Mouse (Mus musculus): ENCODE data around the gene Mif. TPM values are rescaled to one million over a fixed set of nuclear protein-coding genes. Genes with fewer than 3 reads are reported as not detected.

The Mif gene
- polyA plus RNA-seq, 1 experiment from 2014 or later, result 1,867 TPM

GRCm38 (mm10) chr10:75880771-75881577 lies 20.9 kb upstream of the Mif start:
- no peak overlapping the region for H3K4me2 ChIP-seq (ENCODE audit: low read depth, low read length)
- H3K27me3 ChIP-seq (ENCODE audit: control insufficient read depth, insufficient read depth, low read length), result no peaks in the 10 kb centered on the region
- ATAC-seq (replicated peaks; ENCODE audit: extremely low read depth, insufficient read depth, low FRiP score), result no peak
- H3K9ac ChIP-seq (ENCODE audit: low read length), result no peak overlapping the region
- no peaks in the 10 kb centered on the region for H3K36me3 ChIP-seq (ENCODE audit: control insufficient read depth, insufficient read depth)
- no peak overlapping the region for H3K4me3 ChIP-seq (ENCODE audit: low read length)
- H3K27ac ChIP-seq (ENCODE audit: low read length), result no peak overlapping the region
- 0 out of 2 replicates have a peak, but pooled peaks cover 4% of the 10 kb centered on the region for H3K4me1 ChIP-seq (ENCODE audit: control insufficient read depth, insufficient read depth, low read length)
- no peaks in the 10 kb centered on the region for H3K9me3 ChIP-seq (replicated peaks; ENCODE audit: control insufficient read depth, low read length)
- 60% methylated on average over 6 of the region's 6 CpGs for WGBS

DNA sequence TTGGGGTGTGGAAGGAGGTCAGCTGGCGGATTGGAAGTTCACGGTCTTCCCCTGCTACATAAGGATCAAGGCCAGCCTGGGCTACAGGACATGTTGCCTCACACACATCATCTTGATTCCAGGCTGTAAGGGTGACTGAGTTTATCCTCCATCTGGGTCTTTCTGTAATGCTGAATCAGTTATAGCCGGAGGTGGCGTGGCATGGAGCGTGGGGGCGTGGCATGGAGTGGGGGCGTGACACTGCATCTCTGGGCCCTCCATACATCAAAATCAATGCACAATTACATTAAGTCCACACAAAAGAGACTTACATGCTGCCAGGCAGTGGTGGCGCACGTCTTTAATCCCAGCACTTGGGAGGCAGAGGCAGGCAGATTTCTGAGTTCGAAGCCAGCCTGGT lies 20.3 kb upstream of the Mif start:
- 92% methylated on average over 10 of the region's 10 CpGs for WGBS
- ATAC-seq (replicated peaks; ENCODE audit: extremely low read depth, insufficient read depth, low FRiP score), result no peak

GRCm38 (mm10) chr10:75878836-75879235 lies 18.8 kb upstream of the Mif start:
- no peaks in the 10 kb centered on the region for H3K36me3 ChIP-seq (ENCODE audit: control insufficient read depth, insufficient read depth)
- 0 out of 2 replicates have a peak, but pooled peaks cover 4% of the 10 kb centered on the region for H3K4me1 ChIP-seq (ENCODE audit: control insufficient read depth, insufficient read depth, low read length)
- no peaks in the 10 kb centered on the region for H3K27me3 ChIP-seq (ENCODE audit: control insufficient read depth, insufficient read depth, low read length)
- no peak overlapping the region for H3K4me3 ChIP-seq (ENCODE audit: low read length)
- no peak overlapping the region for H3K9ac ChIP-seq (ENCODE audit: low read length)
- H3K27ac ChIP-seq (ENCODE audit: low read length), result no peak overlapping the region
- no peak for ATAC-seq (replicated peaks; ENCODE audit: extremely low read depth, insufficient read depth, low FRiP score)
- 71% methylated on average over 3 of the region's 3 CpGs for WGBS
- H3K4me2 ChIP-seq (ENCODE audit: low read depth, low read length), result no peak overlapping the region
- no peaks in the 10 kb centered on the region for H3K9me3 ChIP-seq (replicated peaks; ENCODE audit: control insufficient read depth, low read length)

More for the DNA sequence above, 20.3 kb upstream of the Mif start:
- H3K36me3 ChIP-seq (ENCODE audit: control insufficient read depth, insufficient read depth), result no peaks in the 10 kb centered on the region
- H3K4me1 ChIP-seq (ENCODE audit: control insufficient read depth, insufficient read depth, low read length), result 0 out of 2 replicates have a peak, but pooled peaks cover 4% of the 10 kb centered on the region
- H3K27ac ChIP-seq (ENCODE audit: low read length), result no peak overlapping the region
- H3K4me2 ChIP-seq (ENCODE audit: low read depth, low read length), result no peak overlapping the region
- H3K9me3 ChIP-seq (replicated peaks; ENCODE audit: control insufficient read depth, low read length), result no peaks in the 10 kb centered on the region
- no peak overlapping the region for H3K9ac ChIP-seq (ENCODE audit: low read length)
- H3K4me3 ChIP-seq (ENCODE audit: low read length), result no peak overlapping the region
- H3K27me3 ChIP-seq (ENCODE audit: control insufficient read depth, insufficient read depth, low read length), result no peaks in the 10 kb centered on the region

- peak overlapping the region; percentile 52 for H3K27ac ChIP-seq (ENCODE audit: low read length)
- peak overlapping the region; percentile 61 for H3K9ac ChIP-seq (ENCODE audit: low read length)
- H3K4me3 ChIP-seq (ENCODE audit: low read length), result peak overlapping the region; percentile 47; the same call in 1 of the 2 replicates
- peak overlapping the region; percentile 76 for H3K4me2 ChIP-seq (ENCODE audit: low read depth, low read length)
- 32% methylated on average over 10 of the region's 10 CpGs for WGBS
- no peak for ATAC-seq (replicated peaks; ENCODE audit: extremely low read depth, insufficient read depth, low FRiP score)
- no peaks in the 10 kb centered on the region for H3K9me3 ChIP-seq (replicated peaks; ENCODE audit: control insufficient read depth, low read length)
- H3K4me1 ChIP-seq (ENCODE audit: control insufficient read depth, insufficient read depth, low read length), result peaks cover 11% of the 10 kb centered on the region
- no peaks in the 10 kb centered on the region for H3K36me3 ChIP-seq (ENCODE audit: control insufficient read depth, insufficient read depth)
- no peaks in the 10 kb centered on the region for H3K27me3 ChIP-seq (ENCODE audit: control insufficient read depth, insufficient read depth, low read length)
These were observed 13.6 kb upstream of the Mif start for GRCm38 (mm10) chr10:75873543-75874170.

DNA sequence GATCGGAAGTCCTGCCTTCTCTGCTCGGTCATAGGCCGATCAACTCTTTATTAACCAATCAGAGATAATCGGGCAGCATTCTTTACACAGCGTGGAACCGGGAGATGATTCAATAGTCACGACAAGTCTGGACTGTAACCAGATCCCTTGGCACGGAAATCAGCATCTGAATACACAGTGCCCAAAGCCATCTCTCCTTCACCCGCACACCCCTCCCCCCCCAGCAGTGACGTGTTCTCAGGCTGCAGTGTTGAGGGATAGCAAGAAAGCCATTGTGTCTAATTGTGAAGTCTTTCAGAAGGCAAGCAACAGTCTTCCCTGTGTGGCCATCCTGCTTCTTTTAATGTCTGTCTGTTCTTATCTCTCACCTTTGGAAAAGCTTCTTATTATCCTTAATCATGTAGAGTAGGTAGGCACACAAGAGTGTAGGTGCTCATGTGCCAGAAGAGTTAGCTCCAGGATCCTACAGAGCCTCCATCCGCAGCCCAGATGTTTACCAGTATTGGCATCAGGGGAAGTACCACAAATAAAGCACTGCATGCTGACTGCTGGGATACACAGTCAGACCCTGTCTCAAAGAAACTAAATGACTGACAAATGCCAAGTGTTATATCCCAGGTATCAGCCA lies 13.0 kb upstream of the Mif start:
- peak overlapping the region; percentile 61 for H3K9ac ChIP-seq (ENCODE audit: low read length)
- 4% methylated on average over 11 of the region's 11 CpGs for WGBS

DNA sequence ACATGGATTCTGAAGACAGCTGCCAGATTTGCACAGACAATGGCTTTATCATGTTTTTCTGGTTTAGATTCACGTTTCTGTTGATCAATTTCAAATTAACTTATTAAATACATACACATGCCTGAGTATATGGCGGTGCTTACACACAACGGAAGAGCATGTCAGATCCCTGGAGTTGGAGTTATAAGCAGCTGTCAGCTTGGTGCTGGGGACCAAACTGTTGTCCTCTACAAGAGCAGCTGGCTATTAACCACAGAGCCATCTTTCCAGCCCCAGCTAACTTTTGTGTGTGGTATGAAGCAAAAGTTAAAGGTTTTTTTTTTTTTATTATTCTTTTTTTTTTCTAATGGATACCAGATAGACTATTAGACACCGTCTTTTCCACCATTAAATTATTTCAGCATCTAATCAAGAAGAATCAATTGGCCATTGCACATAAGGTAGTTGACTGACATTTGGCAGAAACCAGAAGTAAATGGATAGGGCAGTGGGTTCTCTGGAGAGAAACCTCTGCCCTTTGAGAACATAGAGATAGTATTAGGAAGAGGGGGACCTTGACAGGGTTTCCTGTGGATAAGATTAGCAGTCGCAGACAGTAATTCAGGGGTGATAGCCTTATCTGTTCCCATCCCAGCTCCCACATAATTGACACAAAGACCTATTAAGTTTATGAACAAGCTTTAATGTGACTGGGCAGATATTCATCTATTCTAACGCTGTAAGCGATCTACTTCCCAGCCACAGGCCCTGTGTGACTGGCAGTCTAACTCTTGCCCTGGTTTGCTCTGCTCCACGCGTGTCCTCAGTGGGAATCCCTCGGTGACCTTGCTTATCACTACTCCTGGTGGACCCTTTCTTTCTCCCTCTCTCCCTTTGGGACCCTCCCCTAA lies 12.2 kb upstream of the Mif start:
- no peaks in the 10 kb centered on the region for H3K9me3 ChIP-seq (replicated peaks; ENCODE audit: control insufficient read depth, low read length)
- peak overlapping the region; percentile 52 for H3K27ac ChIP-seq (ENCODE audit: low read length)
- ATAC-seq (replicated peaks; ENCODE audit: extremely low read depth, insufficient read depth, low FRiP score), result no peak
- H3K27me3 ChIP-seq (ENCODE audit: control insufficient read depth, insufficient read depth, low read length), result no peaks in the 10 kb centered on the region
- peak overlapping the region; percentile 57 for H3K9ac ChIP-seq (ENCODE audit: low read length)
- 35% methylated on average over 10 of the region's 10 CpGs for WGBS
- H3K4me1 ChIP-seq (ENCODE audit: control insufficient read depth, insufficient read depth, low read length), result peaks cover 11% of the 10 kb centered on the region
- H3K36me3 ChIP-seq (ENCODE audit: control insufficient read depth, insufficient read depth), result no peaks in the 10 kb centered on the region
- peak overlapping the region; percentile 76 for H3K4me2 ChIP-seq (ENCODE audit: low read depth, low read length)
- peak overlapping the region; percentile 47 for H3K4me3 ChIP-seq (ENCODE audit: low read length)

More for the DNA sequence above, 13.0 kb upstream of the Mif start:
- Histone ChIP-seq H3K9me3 (replicated peaks; ENCODE audit: control insufficient read depth, low read length) (no peaks in the 10 kb centered on the region), H3K4me1 (ENCODE audit: control insufficient read depth, insufficient read depth, low read length) (peaks cover 11% of the 10 kb centered on the region), H3K36me3 (ENCODE audit: control insufficient read depth, insufficient read depth) (no peaks in the 10 kb centered on the region), H3K4me2 (ENCODE audit: low read depth, low read length) (peak overlapping the region; percentile 76), H3K27ac (ENCODE audit: low read length) (peak overlapping the region; percentile 52), H3K4me3 (ENCODE audit: low read length) (peak overlapping the region; percentile 47), H3K27me3 (ENCODE audit: control insufficient read depth, insufficient read depth, low read length) (no peaks in the 10 kb centered on the region)
- peak; percentile 94 for ATAC-seq (replicated peaks; ENCODE audit: extremely low read depth, insufficient read depth, low FRiP score)

DNA sequence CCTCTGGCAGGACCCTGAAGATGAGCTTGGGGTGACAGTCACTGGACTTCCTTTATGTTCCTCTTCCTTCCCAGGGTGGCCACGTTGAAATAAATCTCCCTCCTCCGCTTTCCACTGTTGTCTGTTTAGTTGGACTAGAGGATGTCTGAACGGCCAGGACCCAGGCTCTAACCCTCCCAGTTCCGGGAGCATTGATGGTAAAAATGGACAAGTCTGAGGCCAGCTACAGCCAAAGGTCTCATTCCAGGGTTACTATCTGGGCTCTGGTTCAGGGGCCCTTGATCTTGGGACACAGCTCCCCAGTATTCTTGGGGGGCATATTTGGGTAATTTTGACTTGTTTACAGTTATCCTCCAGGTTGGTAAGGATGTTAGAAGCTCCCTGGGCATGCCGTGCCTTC lies 1.5 kb upstream of the Mif start:
- 77% methylated on average over 5 of the region's 5 CpGs for WGBS
- Histone ChIP-seq H3K4me1 (ENCODE audit: control insufficient read depth, insufficient read depth, low read length) (peaks cover 26% of the 10 kb centered on the region), H3K27me3 (ENCODE audit: control insufficient read depth, insufficient read depth, low read length) (no peaks in the 10 kb centered on the region), H3K9me3 (replicated peaks; ENCODE audit: control insufficient read depth, low read length) (no peaks in the 10 kb centered on the region), H3K9ac (ENCODE audit: low read length) (no peak overlapping the region), H3K36me3 (ENCODE audit: control insufficient read depth, insufficient read depth) (peaks cover 14% of the 10 kb centered on the region), H3K4me2 (ENCODE audit: low read depth, low read length) (no peak overlapping the region), H3K4me3 (ENCODE audit: low read length) (no peak overlapping the region), H3K27ac (ENCODE audit: low read length) (no peak overlapping the region)
- ATAC-seq (replicated peaks; ENCODE audit: extremely low read depth, insufficient read depth, low FRiP score), result no peak

DNA sequence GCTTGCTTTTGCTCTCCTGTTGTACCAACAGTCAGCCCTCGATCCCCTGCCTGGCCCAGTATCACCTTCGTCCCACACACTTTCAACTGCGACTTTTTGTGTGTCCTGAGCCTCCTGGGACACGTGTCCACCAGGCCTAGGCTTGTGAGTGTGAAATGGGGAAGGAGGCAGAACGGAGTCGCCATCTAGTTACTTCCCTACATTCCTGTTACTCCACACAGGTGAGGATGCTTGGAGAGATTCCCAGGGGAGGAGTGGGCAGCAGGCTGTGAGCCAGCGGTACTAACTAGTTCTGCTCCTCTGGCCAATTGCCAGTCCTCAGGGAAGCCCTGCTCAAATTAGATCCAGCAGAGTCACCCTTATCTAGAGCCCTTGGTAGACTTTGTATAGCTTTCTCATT lies 706 bp upstream of the Mif start:
- Histone ChIP-seq H3K4me3 (ENCODE audit: low read length) (no peak overlapping the region), H3K9ac (ENCODE audit: low read length) (peak overlapping the region; percentile 84)
- peak; percentile 38; the same call in 1 of the 2 replicates for ATAC-seq (replicated peaks; ENCODE audit: extremely low read depth, insufficient read depth, low FRiP score)

More for the DNA sequence above, 706 bp upstream of the Mif start:
- Histone ChIP-seq H3K9me3 (replicated peaks; ENCODE audit: control insufficient read depth, low read length) (no peaks in the 10 kb centered on the region), H3K4me2 (ENCODE audit: low read depth, low read length) (peak overlapping the region; percentile 83), H3K27ac (ENCODE audit: low read length) (peak overlapping the region; percentile 93), H3K4me1 (ENCODE audit: control insufficient read depth, insufficient read depth, low read length) (peaks cover 26% of the 10 kb centered on the region), H3K27me3 (ENCODE audit: control insufficient read depth, insufficient read depth, low read length) (no peaks in the 10 kb centered on the region), H3K36me3 (ENCODE audit: control insufficient read depth, insufficient read depth) (peaks cover 14% of the 10 kb centered on the region)
- WGBS, result 24% methylated on average over 7 of the region's 7 CpGs
